Mouse (Mus musculus) hindbrain, embryonic 15.5 days (tissue): Measurements from ENCODE around the gene Smg6. TPM values are rescaled to one million over a fixed set of nuclear protein-coding genes. Genes with fewer than 3 reads are reported as not detected.
A peak's percentile ranks its signal among the peaks of the same experiment; 100 is the strongest.

Experiments used
- ATAC-seq: fragments of 200-750 bp; cut with Nextera tagmentation; 2 replicates; pipeline ENCODE4 v1.8.0; 2017; ENCODE audit warnings: low read depth, moderate number of reproducible peaks, moderate TSS enrichment; ENCODE audit not compliant: low FRiP score
- H3K27ac ChIP-seq: fragments of 300-500 bp; sonication (generic); replicated peaks from 2 replicates; pipeline ENCODE4 v1.5.1; 2015; ENCODE audit warnings: mild to moderate bottlenecking, inconsistent platforms
- H3K27me3 ChIP-seq: fragments of 300-500 bp; sonication (generic); 2 replicates; pipeline ENCODE4 v1.6.1; 2015; ENCODE audit warnings: control low read depth, inconsistent platforms
- H3K36me3 ChIP-seq: fragments of 300-500 bp; sonication (generic); 2 replicates; pipeline ENCODE4 v1.6.1; 2015; ENCODE audit warnings: control low read depth, inconsistent platforms
- H3K4me1 ChIP-seq: fragments of 300-500 bp; sonication (generic); replicated peaks from 2 replicates; pipeline ENCODE4 v1.6.1; 2015; ENCODE audit warnings: control low read depth, inconsistent platforms
- H3K4me2 ChIP-seq: fragments of 300-500 bp; sonication (generic); 2 replicates; pipeline ENCODE4 v1.6.1; 2015; ENCODE audit warnings: moderate library complexity, mild to moderate bottlenecking, inconsistent platforms
- H3K4me3 ChIP-seq: fragments of 300-500 bp; sonication (generic); 2 replicates; pipeline ENCODE4 v1.5.1; 2015; ENCODE audit warnings: mild to moderate bottlenecking, inconsistent platforms
- H3K9ac ChIP-seq: fragments of 300-500 bp; sonication (generic); 2 replicates; pipeline ENCODE4 v1.6.1; 2015; ENCODE audit warnings: inconsistent platforms
- H3K9me3 ChIP-seq: fragments of 300-500 bp; sonication (generic); 2 replicates; pipeline ENCODE4 v1.6.1; 2016; ENCODE audit warnings: control low read depth, inconsistent platforms
- WGBS: fragments of 180-500 bp; shearing (Covaris S2); methylation state at CpG from one replicate; pipeline ENCODE4 v1.1.7; 2015; 5-methylcytosine and 5-hydroxymethylcytosine counted together
- microRNA counts: library from miRNA; unstranded; fragments of <30 nt; microRNA quantifications from one replicate; lab custom pipeline; 2016
- microRNA-seq: library from miRNA; unstranded; fragments of <30 nt; microRNA quantifications from one replicate; pipeline ENCODE4, GENCODE M21; 2016
- polyA plus RNA-seq: library from polyadenylated mRNA; unstranded; fragments of >200 nt; fragmentation: Nextera tagmentation; extraction: Ambion mirVana; gene quantifications from 2 replicates; pipeline ENCODE4 v1.2.1, GENCODE M21; 2015

Smg6 gene
- polyA plus RNA-seq, 1 experiment from 2014 or later: 13.5 TPM

GRCm38 (mm10) chr11:75206347-75206746, 280.7 kb downstream of the Smg6 start:
- Histone ChIP-seq H3K4me2 (no peak overlapping the region), H3K36me3 (no peaks in the 10 kb centered on the region), H3K27me3 (no peaks in the 10 kb centered on the region), H3K4me3 (no peak overlapping the region), H3K9me3 (no peaks in the 10 kb centered on the region), H3K4me1 (peaks cover 6% of the 10 kb centered on the region), H3K27ac (no peak overlapping the region), H3K9ac (no peak overlapping the region)
- ATAC-seq: no peak
- 91% methylated on average over 4 of the region's 4 CpGs for WGBS

- WGBS: 76% methylated on average over 4 of the region's 4 CpGs
- no peak overlapping the region for H3K4me2 ChIP-seq
- H3K27me3 ChIP-seq: no peaks in the 10 kb centered on the region
- H3K27ac ChIP-seq: no peak overlapping the region
- no peaks in the 10 kb centered on the region for H3K36me3 ChIP-seq
- no peaks in the 10 kb centered on the region for H3K9me3 ChIP-seq
- H3K4me3 ChIP-seq: no peak overlapping the region
- no peak overlapping the region for H3K9ac ChIP-seq
- no peak for ATAC-seq
- H3K4me1 ChIP-seq: peaks cover 28% of the 10 kb centered on the region
Observed at GRCm38 (mm10) chr11:75209363-75209762, 283.7 kb downstream of the Smg6 start.

- WGBS: 75% methylated on average over 4 of the region's 4 CpGs
- no peak for ATAC-seq
- Histone ChIP-seq H3K36me3 (no peaks in the 10 kb centered on the region), H3K27ac (no peak overlapping the region), H3K27me3 (no peaks in the 10 kb centered on the region), H3K4me3 (no peak overlapping the region), H3K4me2 (no peak overlapping the region), H3K9ac (no peak overlapping the region), H3K9me3 (no peaks in the 10 kb centered on the region), H3K4me1 (peaks cover 34% of the 10 kb centered on the region)
Observed at GRCm38 (mm10) chr11:75210093-75210492, 284.5 kb downstream of the Smg6 start.

- H3K4me3 ChIP-seq: no peak overlapping the region
- no peaks in the 10 kb centered on the region for H3K36me3 ChIP-seq
- H3K27ac ChIP-seq: no peak overlapping the region
- H3K9me3 ChIP-seq: no peaks in the 10 kb centered on the region
- H3K4me2 ChIP-seq: no peak overlapping the region
- H3K9ac ChIP-seq: no peak overlapping the region
- no peak for ATAC-seq
- H3K4me1 ChIP-seq: peaks cover 41% of the 10 kb centered on the region
- 60% methylated on average over 6 of the region's 6 CpGs for WGBS
- no peaks in the 10 kb centered on the region for H3K27me3 ChIP-seq
Observed at GRCm38 (mm10) chr11:75210755-75211154, 285.1 kb downstream of the Smg6 start.

GRCm38 (mm10) chr11:75212031-75212667, 286.5 kb downstream of the Smg6 start:
- peak overlapping the region; percentile 66 for H3K27ac ChIP-seq
- ATAC-seq: peak; percentile 11; the same call in 1 of the 2 replicates
- peaks cover 42% of the 10 kb centered on the region for H3K4me1 ChIP-seq
- no peak overlapping the region for H3K4me3 ChIP-seq
- H3K36me3 ChIP-seq: no peaks in the 10 kb centered on the region
- H3K27me3 ChIP-seq: no peaks in the 10 kb centered on the region
- no peak overlapping the region for H3K9ac ChIP-seq
- H3K4me2 ChIP-seq: no peak overlapping the region
- WGBS: 51% methylated on average over 8 of the region's 8 CpGs
- no peaks in the 10 kb centered on the region for H3K9me3 ChIP-seq

GRCm38 (mm10) chr11:75212876-75213275, 287.3 kb downstream of the Smg6 start:
- Histone ChIP-seq H3K4me1 (peaks cover 42% of the 10 kb centered on the region), H3K9me3 (no peaks in the 10 kb centered on the region), H3K36me3 (no peaks in the 10 kb centered on the region), H3K4me2 (no peak overlapping the region), H3K27ac (no peak overlapping the region), H3K27me3 (no peaks in the 10 kb centered on the region), H3K9ac (no peak overlapping the region), H3K4me3 (no peak overlapping the region)
- ATAC-seq: no peak
- 45% methylated on average over 3 of the region's 3 CpGs for WGBS

GRCm38 (mm10) chr11:75213372-75214080, 287.9 kb downstream of the Smg6 start:
- H3K4me1 ChIP-seq: peaks cover 42% of the 10 kb centered on the region
- peak overlapping the region; percentile 27 for H3K4me3 ChIP-seq
- H3K9me3 ChIP-seq: no peaks in the 10 kb centered on the region
- peak overlapping the region; percentile 44 for H3K9ac ChIP-seq
- H3K27ac ChIP-seq: peak overlapping the region; percentile 35; the same call in 1 of the 2 replicates
- no peaks in the 10 kb centered on the region for H3K27me3 ChIP-seq
- 4% methylated on average over 35 of the region's 35 CpGs for WGBS
- peak overlapping the region; percentile 60 for H3K4me2 ChIP-seq
- peak; percentile 57 for ATAC-seq
- H3K36me3 ChIP-seq: no peaks in the 10 kb centered on the region

MicroRNAs within 50 kb of the gene (microRNA counts, 519-probe panel; counts per million panel counts)
- microRNA mmu-miR-132 (lab: Ali Mortazavi, UCI) (3,711 counts per million, percentile 77 among the panel's probes with 10 or more counts), microRNA mmu-miR-212 (lab: Ali Mortazavi, UCI) (not detected)

Small RNA genes within 50 kb of the gene (microRNA-seq; reads per million reads assigned to microRNA genes)
- gene Mir132 (1,170 reads per million, percentile 79 among the genes with 10 or more reads in this experiment), gene Mir212 (50.8 reads per million, percentile 42 among the genes with 10 or more reads in this experiment)

Other genes with a start within 250 kb of the Smg6 start
- gene Pafah1b1, start 201.2 kb upstream of the Smg6 start, polyA plus RNA-seq: 45.8 and 50.4 TPM in 2 replicates
- gene Mettl16, start 155.0 kb upstream of the Smg6 start, polyA plus RNA-seq: 51.9 and 53.5 TPM in 2 replicates
- 8.7 and 9.7 TPM in 2 replicates for gene Mnt, start 94.9 kb upstream of the Smg6 start, polyA plus RNA-seq
- 25.9 and 29.9 TPM in 2 replicates for gene Sgsm2, start 28.8 kb upstream of the Smg6 start, polyA plus RNA-seq
- 26.5 and 29.0 TPM in 2 replicates for gene Tsr1, start 27.8 kb upstream of the Smg6 start, polyA plus RNA-seq
- 36.3 and 38.3 TPM in 2 replicates for gene Srr, start 125 bp downstream of the Smg6 start, polyA plus RNA-seq
- 4.2 and 4.8 TPM in 2 replicates for gene Hic1, start 243.7 kb downstream of the Smg6 start, polyA plus RNA-seq